Mouse (Mus musculus): ENCODE data around the gene Jup.

- no peak for TF ChIP-seq CTCF (IDR thresholded peaks at IDR 0.05)
- no peak for TF ChIP-seq EP300 (IDR thresholded peaks at IDR 0.05)
These were observed 40.3 kb upstream of the Jup start for GRCm38 (mm10) chr11:100437901-100438300.
